ENCODE assay signal across 12 mouse cellular contexts in the genomic region with DNA sequence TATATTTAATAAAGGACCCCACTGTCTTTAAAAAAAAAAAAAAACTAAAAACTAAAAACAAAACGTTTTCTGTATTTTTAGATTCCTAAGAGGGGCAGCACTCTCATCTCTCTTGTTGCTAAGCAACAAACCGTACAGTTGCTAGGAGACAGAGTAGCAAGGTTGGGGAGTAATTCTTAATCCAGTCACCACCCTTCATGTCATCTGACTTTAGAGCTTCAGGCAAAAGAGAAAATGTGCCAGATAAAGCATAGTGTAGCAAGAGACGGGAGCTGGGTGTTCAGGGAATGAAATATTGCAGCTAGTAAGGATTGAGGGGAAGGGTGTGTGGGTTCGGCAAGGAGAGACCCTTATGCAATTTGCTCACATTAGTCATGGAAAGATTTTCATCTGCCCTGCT. TPM values are rescaled to one million over a fixed set of nuclear protein-coding genes. Genes with fewer than 3 reads are reported as not detected.
DNase-seq lines count a peak whose midpoint lies in the region; ATAC-seq and TF ChIP-seq lines count a peak whose summit lies in the region.
"Had no signal": no experiment of that assay in that cellular context is flagged by ENCODE, and none has a peak within 500 bp of the region (broad histone marks: within the 10 kb centered on the region; RNA-seq: fewer than 3 reads in every experiment).

No protein-coding gene starts in this region.

- no peak for TF ChIP-seq EP300 in liver, postnatal 0 days (IDR thresholded peaks at IDR 0.05; ENCODE audit: low read depth)

- H3K36me3 ChIP-seq in liver, embryonic 11.5 days (ENCODE audit: control insufficient read depth, insufficient read depth, low read length): no peaks in the 10 kb centered on the region
- H3K36me3 ChIP-seq in liver, postnatal 0 days (replicated peaks; ENCODE audit: insufficient read depth, low read length): no peaks in the 10 kb centered on the region
- H3K36me3 ChIP-seq in embryonic facial prominence, embryonic 10.5 days (replicated peaks): no peaks in the 10 kb centered on the region
- no peaks in the 10 kb centered on the region for H3K36me3 ChIP-seq in hindbrain, embryonic 15.5 days
- H3K36me3 ChIP-seq: heart, embryonic 15.5 days had no signal

- peak; percentile 20 for DNase-seq in liver, embryonic 11.5 days (ENCODE audit: low spot score)
- no peak for DNase-seq in liver, postnatal 0 days
- no peak for DNase-seq in embryonic facial prominence, embryonic 10.5 days (ENCODE audit: low spot score)
- DNase-seq in heart, adult 8-10 months (ENCODE audit: low spot score): no peak
- no peak for DNase-seq in adrenal gland, postnatal 36 days

- no peak overlapping the region for H3K4me3 ChIP-seq in liver, embryonic 11.5 days (ENCODE audit: low read depth, low read length)
- H3K4me3 ChIP-seq in liver, postnatal 0 days (ENCODE audit: low read depth, low read length): no peak overlapping the region
- no peak overlapping the region for H3K4me3 ChIP-seq in embryonic facial prominence, embryonic 10.5 days
- peak overlapping the region; percentile 26 for H3K4me3 ChIP-seq in hindbrain, embryonic 15.5 days
- H3K4me3 ChIP-seq in olfactory bulb, adult 2 months (ENCODE audit: insufficient read depth, low read depth, low read length): no peak overlapping the region
- H3K4me3 ChIP-seq: heart, embryonic 15.5 days; megakaryocyte, embryonic 14.5 days had no signal

- 58% methylated on average over 4 of the region's 4 CpGs for WGBS in liver, embryonic 11.5 days
- 61% methylated on average over 4 of the region's 4 CpGs for WGBS in liver, postnatal 0 days (ENCODE audit: insufficient replicate concordance)
- 48% methylated on average over 4 of the region's 4 CpGs for WGBS in embryonic facial prominence, embryonic 10.5 days
- WGBS in hindbrain, embryonic 15.5 days: 6% methylated on average over 4 of the region's 4 CpGs
- WGBS in olfactory bulb, adult 2 months: 7% methylated on average over 4 of the region's 4 CpGs

- no peak for ATAC-seq in liver, embryonic 11.5 days (replicated peaks; ENCODE audit: low FRiP score)
- no peak for ATAC-seq in liver, postnatal 0 days
- ATAC-seq in hindbrain, embryonic 15.5 days (ENCODE audit: low FRiP score, low read depth): peak; percentile 71
- ATAC-seq in erythroblast, adult 5-6 weeks (replicated peaks; ENCODE audit: low FRiP score, poor library complexity, severe bottlenecking): no peak

- peaks cover 4% of the 10 kb centered on the region for H3K4me1 ChIP-seq in liver, embryonic 11.5 days (replicated peaks; ENCODE audit: control insufficient read depth, insufficient read depth, low read length)
- peaks cover 9% of the 10 kb centered on the region; the same call in 1 of the 2 replicates for H3K4me1 ChIP-seq in liver, postnatal 0 days (ENCODE audit: insufficient read depth)
- H3K4me1 ChIP-seq in embryonic facial prominence, embryonic 10.5 days: peaks cover 46% of the 10 kb centered on the region
- H3K4me1 ChIP-seq in hindbrain, embryonic 15.5 days (replicated peaks): peaks cover 56% of the 10 kb centered on the region
- peaks cover 24% of the 10 kb centered on the region for H3K4me1 ChIP-seq in olfactory bulb, adult 2 months (ENCODE audit: control insufficient read depth, insufficient read depth, low read length)

- no peak for TF ChIP-seq POLR2A in olfactory bulb, adult 2 months (IDR thresholded peaks at IDR 0.05; ENCODE audit: insufficient read depth, low read depth, low read length)

- H3K9me3 ChIP-seq in liver, embryonic 11.5 days (ENCODE audit: control insufficient read depth, low read length): no peaks in the 10 kb centered on the region
- H3K9me3 ChIP-seq in liver, postnatal 0 days (ENCODE audit: low read length): no peaks in the 10 kb centered on the region
- H3K9me3 ChIP-seq in embryonic facial prominence, embryonic 10.5 days: no peaks in the 10 kb centered on the region
- H3K9me3 ChIP-seq in hindbrain, embryonic 15.5 days: no peaks in the 10 kb centered on the region
- H3K9me3 ChIP-seq: heart, embryonic 15.5 days had no signal

- no peak overlapping the region for H3K9ac ChIP-seq in liver, embryonic 11.5 days (ENCODE audit: low read depth, low read length)
- H3K9ac ChIP-seq in liver, postnatal 0 days (replicated peaks): no peak overlapping the region
- peak overlapping the region; percentile 43 for H3K9ac ChIP-seq in hindbrain, embryonic 15.5 days
- H3K9ac ChIP-seq: heart, embryonic 15.5 days had no signal

- H3K4me2 ChIP-seq in liver, embryonic 11.5 days: no peak overlapping the region
- no peak overlapping the region for H3K4me2 ChIP-seq in liver, postnatal 0 days (ENCODE audit: low read depth, low read length)
- peak overlapping the region; percentile 59 for H3K4me2 ChIP-seq in hindbrain, embryonic 15.5 days
- H3K4me2 ChIP-seq: heart, embryonic 15.5 days had no signal

- no peak for TF ChIP-seq CTCF in liver, postnatal 0 days (IDR thresholded peaks at IDR 0.05; ENCODE audit: low read depth)
- no peak for TF ChIP-seq CTCF in olfactory bulb, adult 2 months (IDR thresholded peaks at IDR 0.05; ENCODE audit: insufficient read depth, low read depth, low read length)

- no peak overlapping the region for H3K27ac ChIP-seq in liver, embryonic 11.5 days (ENCODE audit: low read depth, low read length)
- no peak overlapping the region for H3K27ac ChIP-seq in liver, postnatal 0 days (ENCODE audit: low read depth)
- H3K27ac ChIP-seq in embryonic facial prominence, embryonic 10.5 days (replicated peaks): peak overlapping the region; percentile 95
- peak overlapping the region; percentile 99 for H3K27ac ChIP-seq in hindbrain, embryonic 15.5 days (replicated peaks)
- H3K27ac ChIP-seq in olfactory bulb, adult 2 months (ENCODE audit: insufficient read depth, low read depth, low read length): peak overlapping the region; percentile 98
- H3K27ac ChIP-seq: heart, embryonic 15.5 days had no signal

- H3K27me3 ChIP-seq in liver, embryonic 11.5 days (replicated peaks; ENCODE audit: control insufficient read depth, insufficient read depth, low read length): no peaks in the 10 kb centered on the region
- H3K27me3 ChIP-seq in liver, postnatal 0 days (ENCODE audit: insufficient read depth, low read length): no peaks in the 10 kb centered on the region
- no peaks in the 10 kb centered on the region for H3K27me3 ChIP-seq in embryonic facial prominence, embryonic 10.5 days (replicated peaks; ENCODE audit: low read depth, poor library complexity, severe bottlenecking)
- H3K27me3 ChIP-seq in hindbrain, embryonic 15.5 days: no peaks in the 10 kb centered on the region
- H3K27me3 ChIP-seq: heart, embryonic 15.5 days had no signal

RNA-seq across cellular contexts. Expression of a gene that starts 17.6 kb away (rescaled TPM):
- polyA plus RNA-seq in liver, embryonic 11.5 days (2014; fragmentation: Nextera tagmentation; extraction: Ambion mirVana): 419 and 432 TPM in 2 replicates
- polyA plus RNA-seq in liver, postnatal 0 days (2015; fragmentation: Nextera tagmentation; extraction: Ambion mirVana): 28.1 and 28.7 TPM in 2 replicates
- polyA plus RNA-seq in embryonic facial prominence, embryonic 10.5 days (2016; fragmentation: Nextera tagmentation; extraction: Ambion mirVana): 2,739 and 2,840 TPM in 2 replicates
- polyA plus RNA-seq in hindbrain, embryonic 15.5 days (2015; fragmentation: Nextera tagmentation; extraction: Ambion mirVana): 14,750 and 15,534 TPM in 2 replicates
- polyA plus RNA-seq in olfactory bulb, adult 2 months (2012; ENCODE audit: insufficient read depth, insufficient read length, low replicate concordance, missing spikeins): 1,035 TPM in 1 of 2 replicates, not detected in the other
- 15.3 and 19.6 TPM in 2 replicates for total RNA-seq in erythroblast, adult 5-6 weeks (2015; ENCODE audit: low replicate concordance)
- 4.3 and 5.9 TPM in 2 replicates for total RNA-seq in erythroblast, adult 5-6 weeks (2017; ENCODE audit: low replicate concordance)
- total RNA-seq in heart, adult 8-10 months (2022): 10 to 100 TPM; 37.4 to 83.6 (median 67.3) TPM
- total RNA-seq in adrenal gland, postnatal 36 days (2021): 100 to 1,000 TPM in 1 of 2 experiments, 10 to 100 TPM in 1; 87.9 to 123 TPM

RNA-seq across cellular contexts. Expression of a gene that starts 17.8 kb away (rescaled TPM):
- polyA plus RNA-seq in liver, embryonic 11.5 days (2014; fragmentation: Nextera tagmentation; extraction: Ambion mirVana): not detected in 2 replicates
- polyA plus RNA-seq in liver, postnatal 0 days (2015; fragmentation: Nextera tagmentation; extraction: Ambion mirVana): not detected in 2 replicates
- polyA plus RNA-seq in embryonic facial prominence, embryonic 10.5 days (2016; fragmentation: Nextera tagmentation; extraction: Ambion mirVana): not detected in 2 replicates
- polyA plus RNA-seq in hindbrain, embryonic 15.5 days (2015; fragmentation: Nextera tagmentation; extraction: Ambion mirVana): not detected in 2 replicates
- polyA plus RNA-seq in olfactory bulb, adult 2 months (2012; ENCODE audit: insufficient read depth, insufficient read length, low replicate concordance, missing spikeins): not detected in 2 replicates
- not detected in 2 replicates for total RNA-seq in erythroblast, adult 5-6 weeks (2015; ENCODE audit: low replicate concordance)
- 4.7 TPM in 1 of 2 replicates, not detected in the other for total RNA-seq in erythroblast, adult 5-6 weeks (2017; ENCODE audit: low replicate concordance)
- not detected for total RNA-seq in heart, adult 8-10 months (2022)
- not detected for total RNA-seq in adrenal gland, postnatal 36 days (2021)
- total RNA-seq: left cerebral cortex, postnatal 10 days had no signal
- polyA plus RNA-seq: heart, embryonic 15.5 days; stomach, embryonic 14.5 days had no signal

RNA-seq across cellular contexts. Expression of a gene that starts 36.7 kb away (rescaled TPM):
- polyA plus RNA-seq in liver, embryonic 11.5 days (2014; fragmentation: Nextera tagmentation; extraction: Ambion mirVana): 1,854 and 2,015 TPM in 2 replicates
- 389 and 423 TPM in 2 replicates for polyA plus RNA-seq in liver, postnatal 0 days (2015; fragmentation: Nextera tagmentation; extraction: Ambion mirVana)
- 2,343 and 2,408 TPM in 2 replicates for polyA plus RNA-seq in embryonic facial prominence, embryonic 10.5 days (2016; fragmentation: Nextera tagmentation; extraction: Ambion mirVana)
- 1,411 and 1,419 TPM in 2 replicates for polyA plus RNA-seq in hindbrain, embryonic 15.5 days (2015; fragmentation: Nextera tagmentation; extraction: Ambion mirVana)
- 649 and 1,228 TPM in 2 replicates for polyA plus RNA-seq in olfactory bulb, adult 2 months (2012; ENCODE audit: insufficient read depth, insufficient read length, low replicate concordance, missing spikeins)
- 804 and 902 TPM in 2 replicates for total RNA-seq in erythroblast, adult 5-6 weeks (2015; ENCODE audit: low replicate concordance)
- total RNA-seq in erythroblast, adult 5-6 weeks (2017; ENCODE audit: low replicate concordance): 180 and 247 TPM in 2 replicates
- total RNA-seq in heart, adult 8-10 months (2022): 100 to 1,000 TPM; 106 to 156 (median 115) TPM
- 100 to 1,000 TPM; 252 to 276 TPM for total RNA-seq in adrenal gland, postnatal 36 days (2021)

RNA-seq across cellular contexts. Expression of a gene that starts 53.1 kb away (rescaled TPM):
- polyA plus RNA-seq in liver, embryonic 11.5 days (2014; fragmentation: Nextera tagmentation; extraction: Ambion mirVana): 1.6 and 2.8 TPM in 2 replicates
- 4.9 and 5.1 TPM in 2 replicates for polyA plus RNA-seq in liver, postnatal 0 days (2015; fragmentation: Nextera tagmentation; extraction: Ambion mirVana)
- 23.4 and 26.9 TPM in 2 replicates for polyA plus RNA-seq in embryonic facial prominence, embryonic 10.5 days (2016; fragmentation: Nextera tagmentation; extraction: Ambion mirVana)
- 26.8 and 29.3 TPM in 2 replicates for polyA plus RNA-seq in hindbrain, embryonic 15.5 days (2015; fragmentation: Nextera tagmentation; extraction: Ambion mirVana)
- not detected in 2 replicates for polyA plus RNA-seq in olfactory bulb, adult 2 months (2012; ENCODE audit: insufficient read depth, insufficient read length, low replicate concordance, missing spikeins)
- 2.3 and 3.3 TPM in 2 replicates for total RNA-seq in erythroblast, adult 5-6 weeks (2015; ENCODE audit: low replicate concordance)
- total RNA-seq in erythroblast, adult 5-6 weeks (2017; ENCODE audit: low replicate concordance): 10.6 and 12.8 TPM in 2 replicates
- total RNA-seq in heart, adult 8-10 months (2022): 10 to 100 TPM in 2 of 4 experiments, 1 to 10 TPM in 2; 7.3 to 12.2 (median 10.0) TPM
- 10 to 100 TPM; 14.0 to 15.5 TPM for total RNA-seq in adrenal gland, postnatal 36 days (2021)

RNA-seq across cellular contexts. Expression of a gene that starts 58.6 kb away (rescaled TPM):
- polyA plus RNA-seq in liver, embryonic 11.5 days (2014; fragmentation: Nextera tagmentation; extraction: Ambion mirVana): 202 and 214 TPM in 2 replicates
- 149 and 152 TPM in 2 replicates for polyA plus RNA-seq in liver, postnatal 0 days (2015; fragmentation: Nextera tagmentation; extraction: Ambion mirVana)
- 141 and 144 TPM in 2 replicates for polyA plus RNA-seq in embryonic facial prominence, embryonic 10.5 days (2016; fragmentation: Nextera tagmentation; extraction: Ambion mirVana)
- 22.5 and 25.3 TPM in 2 replicates for polyA plus RNA-seq in hindbrain, embryonic 15.5 days (2015; fragmentation: Nextera tagmentation; extraction: Ambion mirVana)
- polyA plus RNA-seq in olfactory bulb, adult 2 months (2012; ENCODE audit: insufficient read depth, insufficient read length, low replicate concordance, missing spikeins): not detected in 2 replicates
- 73.8 and 96.1 TPM in 2 replicates for total RNA-seq in erythroblast, adult 5-6 weeks (2015; ENCODE audit: low replicate concordance)
- 36.4 and 46.4 TPM in 2 replicates for total RNA-seq in erythroblast, adult 5-6 weeks (2017; ENCODE audit: low replicate concordance)
- total RNA-seq in heart, adult 8-10 months (2022): 10 to 100 TPM; 32.2 to 40.4 (median 33.3) TPM
- 100 to 1,000 TPM; 272 to 276 TPM for total RNA-seq in adrenal gland, postnatal 36 days (2021)

Comparison
In these comparisons a context has a peak if more than half of its experiments do, and no peak if none do; other contexts are left out.
1. H3K27ac ChIP-seq: peak in embryonic facial prominence, embryonic 10.5 days (single experiment), hindbrain, embryonic 15.5 days (single experiment) and olfactory bulb, adult 2 months (single experiment); none in liver, embryonic 11.5 days (single experiment) and liver, postnatal 0 days (single experiment).